Mouse (Mus musculus) embryonic facial prominence, embryonic 15.5 days (tissue): ENCODE results near the gene Trim14. TPM values are rescaled to one million over a fixed set of nuclear protein-coding genes. Genes with fewer than 3 reads are reported as not detected.

ENCODE experiments used
- ATAC-seq: fragments of 200-750 bp; cut with Nextera tagmentation; 2 replicates; pipeline ENCODE4 v1.8.0; 2017; ENCODE audit warnings: low read depth, moderate TSS enrichment; ENCODE audit not compliant: insufficient number of reproducible peaks, low FRiP score, low TSS enrichment
- H3K27ac ChIP-seq: fragments of 300-500 bp; sonication (generic); replicated peaks from 2 replicates; pipeline ENCODE4 v1.5.1; 2015; ENCODE audit warnings: mild to moderate bottlenecking, inconsistent platforms
- H3K27me3 ChIP-seq: fragments of 300-500 bp; sonication (generic); 2 replicates; pipeline ENCODE4 v1.6.1; 2015; ENCODE audit warnings: inconsistent platforms
- H3K36me3 ChIP-seq: fragments of 300-500 bp; sonication (generic); 2 replicates; pipeline ENCODE4 v1.6.1; 2015; ENCODE audit warnings: mild to moderate bottlenecking, inconsistent platforms
- H3K4me1 ChIP-seq: fragments of 300-500 bp; sonication (generic); 2 replicates; pipeline ENCODE4 v1.6.1; 2015; ENCODE audit warnings: inconsistent platforms
- H3K4me2 ChIP-seq: fragments of 300-500 bp; sonication (generic); replicated peaks from 2 replicates; pipeline ENCODE4 v1.6.1; 2015; ENCODE audit warnings: mild to moderate bottlenecking, inconsistent platforms
- H3K4me3 ChIP-seq: fragments of 300-500 bp; sonication (generic); replicated peaks from 2 replicates; pipeline ENCODE4 v1.5.1; 2015; ENCODE audit warnings: mild to moderate bottlenecking, inconsistent platforms
- H3K9ac ChIP-seq: fragments of 300-500 bp; sonication (generic); 2 replicates; pipeline ENCODE4 v1.6.1; 2015; ENCODE audit warnings: inconsistent platforms
- H3K9me3 ChIP-seq: fragments of 300-500 bp; sonication (generic); replicated peaks from 2 replicates; pipeline ENCODE4 v1.6.1; 2016; ENCODE audit warnings: inconsistent platforms
- WGBS: fragments of 180-500 bp; shearing (Covaris S2); methylation state at CpG from one replicate; pipeline ENCODE4 v1.1.7; 2015; 5-methylcytosine and 5-hydroxymethylcytosine counted together
- polyA plus RNA-seq: library from polyadenylated mRNA; unstranded; fragments of >200 nt; fragmentation: Nextera tagmentation; extraction: Ambion mirVana; gene quantifications from 2 replicates; pipeline ENCODE4 v1.2.1, GENCODE M21; 2015

The Trim14 gene
- polyA plus RNA-seq, 1 experiment from 2014 or later, result 2.3 TPM

- H3K4me1 ChIP-seq, result no peaks in the 10 kb centered on the region
- 78% methylated on average over 3 of the region's 3 CpGs for WGBS
- H3K4me2 ChIP-seq, result no peak overlapping the region
- no peaks in the 10 kb centered on the region for H3K9me3 ChIP-seq
- no peak overlapping the region for H3K27ac ChIP-seq
- no peak overlapping the region for H3K4me3 ChIP-seq
- H3K9ac ChIP-seq, result no peak overlapping the region
- H3K27me3 ChIP-seq, result no peaks in the 10 kb centered on the region
- no peak for ATAC-seq
- H3K36me3 ChIP-seq, result peaks cover 70% of the 10 kb centered on the region
Observed at GRCm38 (mm10) chr4:46498511-46498910, 37.4 kb downstream of the Trim14 start.

GRCm38 (mm10) chr4:46497286-46497892, 38.6 kb downstream of the Trim14 start:
- no peak overlapping the region for H3K9ac ChIP-seq
- no peak overlapping the region for H3K27ac ChIP-seq
- WGBS, result 40% methylated on average over 4 of the region's 4 CpGs
- H3K4me3 ChIP-seq, result no peak overlapping the region
- H3K4me1 ChIP-seq, result no peaks in the 10 kb centered on the region
- H3K36me3 ChIP-seq, result peaks cover 72% of the 10 kb centered on the region
- H3K27me3 ChIP-seq, result no peaks in the 10 kb centered on the region
- no peak overlapping the region for H3K4me2 ChIP-seq
- H3K9me3 ChIP-seq, result no peaks in the 10 kb centered on the region
- ATAC-seq, result no peak

GRCm38 (mm10) chr4:46495543-46495942, 40.4 kb downstream of the Trim14 start:
- H3K9ac ChIP-seq, result no peak overlapping the region
- H3K4me3 ChIP-seq, result no peak overlapping the region
- H3K4me1 ChIP-seq, result 0 out of 2 replicates have a peak, but pooled peaks cover under 1% of the 10 kb centered on the region
- H3K27me3 ChIP-seq, result no peaks in the 10 kb centered on the region
- 84% methylated on average over 12 of the region's 12 CpGs for WGBS
- H3K4me2 ChIP-seq, result no peak overlapping the region
- H3K36me3 ChIP-seq, result peaks cover 56% of the 10 kb centered on the region
- H3K9me3 ChIP-seq, result no peaks in the 10 kb centered on the region
- no peak for ATAC-seq
- no peak overlapping the region for H3K27ac ChIP-seq

GRCm38 (mm10) chr4:46493071-46493470, 42.9 kb downstream of the Trim14 start:
- no peak for ATAC-seq
- H3K36me3 ChIP-seq, result peaks cover 41% of the 10 kb centered on the region
- no peak overlapping the region for H3K9ac ChIP-seq
- H3K4me3 ChIP-seq, result no peak overlapping the region
- H3K4me2 ChIP-seq, result no peak overlapping the region
- H3K9me3 ChIP-seq, result no peaks in the 10 kb centered on the region
- 95% methylated on average over 6 of the region's 6 CpGs for WGBS
- no peaks in the 10 kb centered on the region for H3K27me3 ChIP-seq
- H3K4me1 ChIP-seq, result peaks cover 10% of the 10 kb centered on the region
- H3K27ac ChIP-seq, result no peak overlapping the region

GRCm38 (mm10) chr4:46489028-46489925, 46.7 kb downstream of the Trim14 start, which contains the start of gene Nans:
Gene Nans (plus strand): TSS chr4:46489248.
- Histone ChIP-seq H3K36me3 (peaks cover 18% of the 10 kb centered on the region), H3K9ac (peak within 1 kb of the TSS; percentile 68), H3K4me2 (peak within 1 kb of the TSS; percentile 63), H3K27ac (peak within 1 kb of the TSS; percentile 81), H3K9me3 (no peaks in the 10 kb centered on the region), H3K4me3 (peak within 1 kb of the TSS; percentile 75), H3K4me1 (peaks cover 15% of the 10 kb centered on the region), H3K27me3 (no peaks in the 10 kb centered on the region)
- peak; percentile 97 for ATAC-seq
- under 1% methylated on average over 58 of the region's 58 CpGs for WGBS

- H3K4me3 ChIP-seq, result no peak overlapping the region
- ATAC-seq, result no peak
- no peaks in the 10 kb centered on the region for H3K9me3 ChIP-seq
- H3K27me3 ChIP-seq, result no peaks in the 10 kb centered on the region
- 85% methylated on average over 5 of the region's 5 CpGs for WGBS
- no peaks in the 10 kb centered on the region for H3K36me3 ChIP-seq
- H3K27ac ChIP-seq, result no peak overlapping the region
- H3K9ac ChIP-seq, result no peak overlapping the region
- no peak overlapping the region for H3K4me2 ChIP-seq
- peaks cover 15% of the 10 kb centered on the region for H3K4me1 ChIP-seq
Observed at GRCm38 (mm10) chr4:46487348-46487747, 48.6 kb downstream of the Trim14 start.

GRCm38 (mm10) chr4:46485696-46486417, 50.1 kb downstream of the Trim14 start:
- no peak overlapping the region for H3K4me2 ChIP-seq
- 0 out of 2 replicates have a peak overlapping the region, but pooled peaks have one; percentile 44 for H3K27ac ChIP-seq
- no peaks in the 10 kb centered on the region for H3K27me3 ChIP-seq
- no peak for ATAC-seq
- H3K4me1 ChIP-seq, result peaks cover 15% of the 10 kb centered on the region
- H3K9me3 ChIP-seq, result no peaks in the 10 kb centered on the region
- WGBS, result 37% methylated on average over 14 of the region's 14 CpGs
- H3K9ac ChIP-seq, result no peak overlapping the region
- no peaks in the 10 kb centered on the region for H3K36me3 ChIP-seq
- no peak overlapping the region for H3K4me3 ChIP-seq

- 89% methylated on average over 2 of the region's 2 CpGs for WGBS
- Histone ChIP-seq H3K9ac (no peak overlapping the region), H3K4me1 (no peaks in the 10 kb centered on the region), H3K4me2 (no peak overlapping the region), H3K36me3 (peaks cover 36% of the 10 kb centered on the region), H3K9me3 (no peaks in the 10 kb centered on the region), H3K27ac (no peak overlapping the region), H3K27me3 (no peaks in the 10 kb centered on the region), H3K4me3 (no peak overlapping the region)
- ATAC-seq, result no peak
Observed at GRCm38 (mm10) chr4:46479081-46479480, 56.9 kb downstream of the Trim14 start.

- H3K27ac ChIP-seq, result no peak overlapping the region
- ATAC-seq, result no peak
- WGBS, result 90% methylated on average over 5 of the region's 5 CpGs
- no peaks in the 10 kb centered on the region for H3K4me1 ChIP-seq
- no peak overlapping the region for H3K4me3 ChIP-seq
- no peak overlapping the region for H3K4me2 ChIP-seq
- no peaks in the 10 kb centered on the region for H3K27me3 ChIP-seq
- no peaks in the 10 kb centered on the region for H3K9me3 ChIP-seq
- no peak overlapping the region for H3K9ac ChIP-seq
- H3K36me3 ChIP-seq, result peaks cover 70% of the 10 kb centered on the region
Observed at GRCm38 (mm10) chr4:46475101-46475500, 60.8 kb downstream of the Trim14 start.

GRCm38 (mm10) chr4:46465740-46466139, 70.2 kb downstream of the Trim14 start:
- H3K4me1 ChIP-seq, result no peaks in the 10 kb centered on the region
- no peak for ATAC-seq
- no peak overlapping the region for H3K4me2 ChIP-seq
- H3K9ac ChIP-seq, result no peak overlapping the region
- no peaks in the 10 kb centered on the region for H3K9me3 ChIP-seq
- 86% methylated on average over 3 of the region's 3 CpGs for whole genome bisulfite sequencing
- H3K36me3 ChIP-seq, result peaks cover 93% of the 10 kb centered on the region
- no peaks in the 10 kb centered on the region for H3K27me3 ChIP-seq
- H3K27ac ChIP-seq, result no peak overlapping the region
- H3K4me3 ChIP-seq, result no peak overlapping the region
